Mouse (Mus musculus): ENCODE results near the gene AA986860.

DNA sequence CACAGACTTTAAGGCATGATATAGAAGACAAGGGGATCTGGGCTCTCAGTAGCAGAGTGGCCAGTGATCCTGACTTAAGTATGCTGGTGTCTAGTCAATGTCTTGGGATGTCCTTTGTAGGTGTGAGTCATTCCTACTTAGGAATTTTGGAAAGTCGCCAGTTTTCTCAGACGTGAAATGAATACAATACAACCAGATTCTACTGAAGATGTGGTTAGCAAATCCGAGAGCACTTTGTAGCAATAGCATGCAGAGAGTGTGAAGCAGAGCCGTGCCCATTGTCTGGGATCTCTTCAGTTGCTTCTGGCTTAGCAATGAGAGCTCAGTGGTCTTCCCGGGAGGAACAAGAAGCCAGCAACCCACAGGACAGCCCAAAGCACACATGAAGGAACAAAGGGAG lies 2.7 kb downstream of the AA986860 start:
- no peak for TF ChIP-seq CTCF (IDR thresholded peaks at IDR 0.05; ENCODE audit: insufficient read depth, low read length)
- no peak for TF ChIP-seq POLR2A (IDR thresholded peaks at IDR 0.05; ENCODE audit: borderline replicate concordance, extremely low read depth, low read depth, low read length)
